Mouse (Mus musculus): ENCODE data around the gene Farsb.

- TF ChIP-seq CTCF (IDR thresholded peaks at IDR 0.05; ENCODE audit: insufficient read depth, low read length) (no peak), POLR2A (IDR thresholded peaks at IDR 0.05; ENCODE audit: borderline replicate concordance, extremely low read depth, low read depth, low read length) (no peak)
These were observed 59.8 kb downstream of the Farsb start for GRCm38 (mm10) chr1:78428851-78429250.

Data from lung, adult 2 months (tissue).